Mouse (Mus musculus) erythroid progenitor cell, adult 5-6 weeks (primary cell): ENCODE results near the gene Chpf2. TPM values are rescaled to one million over a fixed set of nuclear protein-coding genes. Genes with fewer than 3 reads are reported as not detected.

ENCODE experiments used
- ATAC-seq: replicated peaks from 2 replicates; pipeline ENCODE4 v1.8.0; 2016; ENCODE audit warnings: moderate number of reproducible peaks, mild to moderate bottlenecking, moderate TSS enrichment, inconsistent platforms; ENCODE audit not compliant: poor library complexity, low FRiP score, severe bottlenecking
- total RNA-seq, 2 experiments: library from RNA; stranded (forward) in 1 of 2; stranded (reverse) in 1 of 2; fragments of 150-400 nt in 1 of 2; fragments of 186-747, 209-891 nt in 1 of 2; gene quantifications; 2 replicates each; pipeline versions ENCODE4 v1.2.3 to v1.2.4; 2015 to 2017; ENCODE audit warnings: low replicate concordance in 2 of 2

The Chpf2 gene
- total RNA-seq, 2 experiments from 2014 or later, result 5.9 to 11.9 TPM

DNA sequence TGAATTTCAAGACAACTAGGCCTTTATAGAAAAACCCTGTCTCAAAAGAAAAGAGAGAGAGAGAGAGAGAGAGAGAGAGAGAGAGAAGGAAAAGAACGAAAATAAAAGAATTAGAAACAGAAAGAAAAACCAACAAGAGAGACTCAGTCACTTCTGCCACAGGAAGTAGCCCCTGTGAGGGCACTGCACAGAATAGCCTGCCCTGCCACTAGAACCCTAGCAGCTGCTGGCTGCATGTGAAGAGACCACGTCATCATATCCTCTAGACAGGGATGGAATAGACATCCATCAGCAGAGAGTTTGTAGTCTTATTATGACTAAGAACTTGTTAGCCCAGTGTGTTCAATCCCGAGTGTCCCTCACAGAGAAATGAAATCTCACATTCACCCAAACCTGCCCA, 43.2 kb downstream of the Chpf2 start:
- ATAC-seq, result no peak

DNA sequence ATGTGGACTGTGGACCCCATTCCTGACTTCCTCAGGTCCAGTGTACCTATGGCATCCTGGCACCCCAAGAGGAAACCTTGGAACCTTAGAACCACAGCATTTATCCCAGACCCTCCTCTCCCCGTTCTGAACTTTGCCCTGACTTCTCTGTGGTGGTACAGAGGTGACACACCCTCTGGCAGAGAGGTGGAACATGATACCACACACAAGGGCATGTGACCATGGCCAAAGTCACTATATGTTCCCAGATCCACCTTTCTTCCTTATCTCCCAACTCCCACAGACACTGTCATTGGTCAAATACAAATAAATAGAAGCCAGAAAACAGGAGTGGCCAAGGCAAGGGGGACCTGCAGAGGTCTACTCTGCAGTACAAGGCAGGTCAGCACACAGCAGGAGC, 48.6 kb downstream of the Chpf2 start:
- ATAC-seq, result no peak

DNA sequence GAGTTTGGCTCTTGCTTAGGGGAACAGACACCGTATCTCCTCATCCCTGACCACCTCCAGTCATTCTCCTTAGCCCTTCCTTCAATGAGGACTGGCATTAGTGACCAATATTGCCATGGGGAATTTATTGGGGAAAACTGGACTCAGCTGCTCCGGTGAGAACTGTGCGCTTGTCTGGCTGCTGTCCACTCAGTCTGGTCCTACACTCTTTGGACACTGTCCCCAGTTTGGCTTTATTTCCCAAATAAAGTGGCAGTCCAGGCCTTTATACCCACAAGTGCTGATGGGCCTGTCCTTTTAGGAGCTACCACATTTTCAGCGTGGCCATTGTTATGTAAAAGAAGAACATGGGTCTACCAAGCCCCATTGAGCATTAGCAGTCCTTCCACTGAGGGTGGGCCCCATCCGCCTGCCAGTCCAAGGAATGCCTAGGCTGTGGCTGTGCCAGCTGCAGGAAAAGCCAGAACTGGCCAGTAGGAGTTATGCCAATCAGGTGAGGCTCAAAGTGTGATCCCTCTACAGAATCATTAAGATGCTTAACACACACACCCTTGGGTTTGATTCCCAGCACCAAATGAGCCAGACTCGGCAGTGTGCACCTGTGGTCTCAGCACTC, 49.1 kb downstream of the Chpf2 start:
- no peak; the same call in 1 of the 2 replicates for ATAC-seq

DNA sequence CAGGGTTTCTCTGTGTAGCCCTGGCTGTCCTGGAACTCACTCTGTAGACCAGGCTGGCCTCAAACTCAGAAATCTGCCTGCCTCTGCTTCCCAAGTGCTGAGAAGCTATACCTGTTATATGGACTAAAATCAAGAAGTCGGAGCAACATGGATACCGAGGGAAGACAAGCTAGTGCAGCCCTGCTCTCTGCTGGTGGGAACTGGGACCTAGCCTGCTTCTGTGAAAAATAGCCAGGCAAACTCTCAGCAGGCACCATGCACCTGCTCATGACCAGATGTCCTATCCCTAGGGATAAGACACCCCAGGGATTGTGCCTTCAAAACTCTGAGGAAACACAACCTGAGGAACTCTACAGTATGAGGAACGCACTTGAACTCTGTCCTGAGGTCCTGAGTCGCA, 50.4 kb downstream of the Chpf2 start:
- ATAC-seq, result no peak

DNA sequence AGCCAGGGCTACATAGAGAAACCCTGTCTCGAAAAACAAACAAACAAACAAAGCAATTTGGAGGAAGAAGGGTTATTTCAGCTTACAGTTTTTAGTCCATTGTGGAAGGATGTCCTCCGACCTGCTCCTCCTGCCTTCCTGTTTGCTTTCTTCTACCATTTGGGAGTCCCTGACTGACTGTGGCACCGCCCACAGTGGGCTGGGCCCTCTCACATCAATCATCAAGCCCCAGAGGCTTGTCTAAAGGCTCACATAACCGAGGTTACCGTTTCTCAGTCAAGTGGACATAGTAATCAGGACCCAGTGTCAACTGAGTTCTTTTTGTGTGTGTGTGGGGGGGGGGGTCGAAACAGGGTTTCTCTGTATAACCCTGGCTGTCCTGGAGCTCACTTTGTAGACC, 51.6 kb downstream of the Chpf2 start:
- no peak for ATAC-seq

DNA sequence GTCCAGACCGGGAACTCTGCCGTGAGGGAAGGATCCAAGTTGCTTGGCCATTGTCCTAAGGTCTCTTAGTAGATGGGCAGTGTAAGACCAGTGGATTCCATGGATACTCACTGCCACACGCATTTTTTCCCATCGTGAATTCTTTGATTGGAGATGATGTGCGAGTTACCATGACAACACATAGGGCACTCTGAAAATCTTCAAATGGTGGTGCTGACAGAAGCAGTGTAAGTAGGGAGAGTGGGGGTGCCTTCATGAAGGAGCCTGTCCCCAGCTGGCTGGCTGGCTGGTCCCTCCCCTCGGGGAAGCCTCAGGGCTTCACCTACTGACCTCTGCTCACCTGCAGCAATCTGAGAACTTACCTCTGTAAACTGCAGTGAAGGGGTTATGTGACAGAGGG, 52.5 kb downstream of the Chpf2 start:
- ATAC-seq, result no peak

Other genes starting within 250 kb of the Chpf2 start
- gene Kcnh2, start 235.1 kb upstream of the Chpf2 start, total RNA-seq (2015; ENCODE audit: low replicate concordance), result not detected in 2 replicates
- not detected in 2 replicates for gene Kcnh2, start 235.1 kb upstream of the Chpf2 start, total RNA-seq (2017; ENCODE audit: low replicate concordance)
- not detected in 2 replicates for gene Nos3, start 221.9 kb upstream of the Chpf2 start, total RNA-seq (2015; ENCODE audit: low replicate concordance)
- gene Nos3, start 221.9 kb upstream of the Chpf2 start, total RNA-seq (2017; ENCODE audit: low replicate concordance), result not detected in 2 replicates
- not detected in 2 replicates for gene Atg9b, start 194.6 kb upstream of the Chpf2 start, total RNA-seq (2015; ENCODE audit: low replicate concordance)
- gene Atg9b, start 194.6 kb upstream of the Chpf2 start, total RNA-seq (2017; ENCODE audit: low replicate concordance), result not detected in 2 replicates
- 11.9 TPM in 1 of 2 replicates, not detected in the other for gene Abcb8, start 193.1 kb upstream of the Chpf2 start, total RNA-seq (2015; ENCODE audit: low replicate concordance)
- gene Abcb8, start 193.1 kb upstream of the Chpf2 start, total RNA-seq (2017; ENCODE audit: low replicate concordance), result 1.7 and 8.0 TPM in 2 replicates
- gene Asic3, start 173.3 kb upstream of the Chpf2 start, total RNA-seq (2015; ENCODE audit: low replicate concordance), result not detected in 2 replicates
- not detected in 2 replicates for gene Asic3, start 173.3 kb upstream of the Chpf2 start, total RNA-seq (2017; ENCODE audit: low replicate concordance)
- gene Cdk5, start 163.2 kb upstream of the Chpf2 start, total RNA-seq (2015; ENCODE audit: low replicate concordance), result 6.3 and 10.8 TPM in 2 replicates
- gene Cdk5, start 163.2 kb upstream of the Chpf2 start, total RNA-seq (2017; ENCODE audit: low replicate concordance), result 1.7 and 3.7 TPM in 2 replicates
- 16.6 and 44.4 TPM in 2 replicates for gene Slc4a2, start 162.9 kb upstream of the Chpf2 start, total RNA-seq (2015; ENCODE audit: low replicate concordance)
- 14.1 and 50.6 TPM in 2 replicates for gene Slc4a2, start 162.9 kb upstream of the Chpf2 start, total RNA-seq (2017; ENCODE audit: low replicate concordance)
- 37.1 and 78.4 TPM in 2 replicates for gene Fastk, start 141.5 kb upstream of the Chpf2 start, total RNA-seq (2015; ENCODE audit: low replicate concordance)
- gene Fastk, start 141.5 kb upstream of the Chpf2 start, total RNA-seq (2017; ENCODE audit: low replicate concordance), result 15.8 and 32.3 TPM in 2 replicates
- gene Tmub1, start 138.9 kb upstream of the Chpf2 start, total RNA-seq (2015; ENCODE audit: low replicate concordance), result 5.4 TPM in 1 of 2 replicates, not detected in the other
- 0.64 and 12.8 TPM in 2 replicates for gene Tmub1, start 138.9 kb upstream of the Chpf2 start, total RNA-seq (2017; ENCODE audit: low replicate concordance)
- gene Agap3, start 134.6 kb upstream of the Chpf2 start, total RNA-seq (2015; ENCODE audit: low replicate concordance), result 9.6 and 10.5 TPM in 2 replicates
- gene Agap3, start 134.6 kb upstream of the Chpf2 start, total RNA-seq (2017; ENCODE audit: low replicate concordance), result 14.1 and 23.0 TPM in 2 replicates
- not detected in 2 replicates for gene Gbx1, start 59.5 kb upstream of the Chpf2 start, total RNA-seq (2015; ENCODE audit: low replicate concordance)
- gene Gbx1, start 59.5 kb upstream of the Chpf2 start, total RNA-seq (2017; ENCODE audit: low replicate concordance), result not detected in 2 replicates
- not detected in 2 replicates for gene Asb10, start 45.8 kb upstream of the Chpf2 start, total RNA-seq (2015; ENCODE audit: low replicate concordance)
- not detected in 2 replicates for gene Asb10, start 45.8 kb upstream of the Chpf2 start, total RNA-seq (2017; ENCODE audit: low replicate concordance)
- not detected in 2 replicates for gene 4931409K22Rik, start 29.9 kb upstream of the Chpf2 start, total RNA-seq (2015; ENCODE audit: low replicate concordance)
- gene 4931409K22Rik, start 29.9 kb upstream of the Chpf2 start, total RNA-seq (2017; ENCODE audit: low replicate concordance), result not detected in 2 replicates
- 14.7 and 18.0 TPM in 2 replicates for gene Abcf2, start 9.3 kb upstream of the Chpf2 start, total RNA-seq (2015; ENCODE audit: low replicate concordance)
- 13.7 and 18.1 TPM in 2 replicates for gene Abcf2, start 9.3 kb upstream of the Chpf2 start, total RNA-seq (2017; ENCODE audit: low replicate concordance)
- gene Smarcd3, start 37.7 kb downstream of the Chpf2 start, total RNA-seq (2015; ENCODE audit: low replicate concordance), result not detected in 2 replicates
- gene Smarcd3, start 37.7 kb downstream of the Chpf2 start, total RNA-seq (2017; ENCODE audit: low replicate concordance), result not detected in 2 replicates
- 25.2 and 25.6 TPM in 2 replicates for gene Nub1, start 98.8 kb downstream of the Chpf2 start, total RNA-seq (2015; ENCODE audit: low replicate concordance)
- 24.0 and 29.8 TPM in 2 replicates for gene Nub1, start 98.8 kb downstream of the Chpf2 start, total RNA-seq (2017; ENCODE audit: low replicate concordance)
- not detected in 2 replicates for gene Wdr86, start 144.0 kb downstream of the Chpf2 start, total RNA-seq (2015; ENCODE audit: low replicate concordance)
- 5.4 TPM in 1 of 2 replicates, not detected in the other for gene Wdr86, start 144.0 kb downstream of the Chpf2 start, total RNA-seq (2017; ENCODE audit: low replicate concordance)
- gene Crygn, start 171.3 kb downstream of the Chpf2 start, total RNA-seq (2015; ENCODE audit: low replicate concordance), result 21.8 TPM in 1 of 2 replicates, not detected in the other
- gene Crygn, start 171.3 kb downstream of the Chpf2 start, total RNA-seq (2017; ENCODE audit: low replicate concordance), result not detected in 2 replicates